Mouse (Mus musculus) stomach, embryonic 14.5 days (tissue): Measurements from ENCODE around the gene Clec16a. TPM values are rescaled to one million over a fixed set of nuclear protein-coding genes. Genes with fewer than 3 reads are reported as not detected.

Experiments used
- ATAC-seq: fragments of 200-750 bp; cut with Nextera tagmentation; 2 replicates; pipeline ENCODE4 v1.8.0; 2017; ENCODE audit warnings: low read depth, moderate TSS enrichment; ENCODE audit not compliant: insufficient number of reproducible peaks, insufficient read depth, low FRiP score
- H3K27ac ChIP-seq: fragments of 300-500 bp; sonication (generic); 2 replicates; pipeline ENCODE4 v1.5.1; 2014; ENCODE audit warnings: mild to moderate bottlenecking, low read length, moderate library complexity, mixed read lengths
- H3K27me3 ChIP-seq: fragments of 300-500 bp; sonication (generic); 2 replicates; pipeline ENCODE4 v1.6.1; 2014; ENCODE audit warnings: low read length, control low read depth, mixed read lengths; ENCODE audit not compliant: control insufficient read depth, insufficient read depth
- H3K36me3 ChIP-seq: fragments of 300-500 bp; sonication (generic); 2 replicates; pipeline ENCODE4 v1.6.1; 2014; ENCODE audit warnings: mild to moderate bottlenecking, control low read depth, low read length, moderate library complexity, mixed read lengths; ENCODE audit not compliant: control insufficient read depth, insufficient read depth
- H3K4me1 ChIP-seq: fragments of 300-500 bp; sonication (generic); 2 replicates; pipeline ENCODE4 v1.6.1; 2014; ENCODE audit warnings: low read length, control low read depth, mixed read lengths; ENCODE audit not compliant: control insufficient read depth, insufficient read depth
- H3K4me2 ChIP-seq: fragments of 300-500 bp; sonication (generic); replicated peaks from 2 replicates; pipeline ENCODE4 v1.6.1; 2014; ENCODE audit warnings: low read depth, low read length, control low read depth
- H3K4me3 ChIP-seq: fragments of 300-500 bp; sonication (generic); 2 replicates; pipeline ENCODE4 v1.5.1; 2014; ENCODE audit warnings: low read depth, low read length, control low read depth
- H3K9ac ChIP-seq: fragments of 300-500 bp; sonication (generic); replicated peaks from 2 replicates; pipeline ENCODE4 v1.6.1; 2014; ENCODE audit warnings: low read depth, mild to moderate bottlenecking, control low read depth, low read length, moderate library complexity, mixed read lengths
- H3K9me3 ChIP-seq: fragments of 300-500 bp; sonication (generic); 2 replicates; pipeline ENCODE4 v1.6.1; 2016; ENCODE audit warnings: low read depth, low read length, control low read depth; ENCODE audit not compliant: control insufficient read depth
- WGBS: fragments of 180-500 bp; shearing (Covaris S2); extraction: QIAGEN DNeasy Blood & Tissue Kit; methylation state at CpG from one replicate; pipeline ENCODE4 v1.1.7; 2014; 5-methylcytosine and 5-hydroxymethylcytosine counted together
- polyA plus RNA-seq: library from polyadenylated mRNA; unstranded; fragments of >200 nt; fragmentation: Nextera tagmentation; extraction: Ambion mirVana; gene quantifications from 2 replicates; pipeline ENCODE4 v1.2.1, GENCODE M21; 2014

The Clec16a gene
- polyA plus RNA-seq, 1 experiment from 2014 or later = 38.9 TPM

GRCm38 (mm10) chr16:10749824-10750223 lies 204.7 kb downstream of the Clec16a start:
- WGBS = 40% methylated on average over 7 of the region's 7 CpGs
- Histone ChIP-seq H3K27ac (no peak overlapping the region), H3K9ac (no peak overlapping the region), H3K4me1 (peaks cover 3% of the 10 kb centered on the region; the same call in 1 of the 2 replicates), H3K9me3 (no peaks in the 10 kb centered on the region), H3K4me3 (no peak overlapping the region), H3K36me3 (no peaks in the 10 kb centered on the region), H3K4me2 (no peak overlapping the region), H3K27me3 (no peaks in the 10 kb centered on the region)
- peak; percentile 70 for ATAC-seq

DNA sequence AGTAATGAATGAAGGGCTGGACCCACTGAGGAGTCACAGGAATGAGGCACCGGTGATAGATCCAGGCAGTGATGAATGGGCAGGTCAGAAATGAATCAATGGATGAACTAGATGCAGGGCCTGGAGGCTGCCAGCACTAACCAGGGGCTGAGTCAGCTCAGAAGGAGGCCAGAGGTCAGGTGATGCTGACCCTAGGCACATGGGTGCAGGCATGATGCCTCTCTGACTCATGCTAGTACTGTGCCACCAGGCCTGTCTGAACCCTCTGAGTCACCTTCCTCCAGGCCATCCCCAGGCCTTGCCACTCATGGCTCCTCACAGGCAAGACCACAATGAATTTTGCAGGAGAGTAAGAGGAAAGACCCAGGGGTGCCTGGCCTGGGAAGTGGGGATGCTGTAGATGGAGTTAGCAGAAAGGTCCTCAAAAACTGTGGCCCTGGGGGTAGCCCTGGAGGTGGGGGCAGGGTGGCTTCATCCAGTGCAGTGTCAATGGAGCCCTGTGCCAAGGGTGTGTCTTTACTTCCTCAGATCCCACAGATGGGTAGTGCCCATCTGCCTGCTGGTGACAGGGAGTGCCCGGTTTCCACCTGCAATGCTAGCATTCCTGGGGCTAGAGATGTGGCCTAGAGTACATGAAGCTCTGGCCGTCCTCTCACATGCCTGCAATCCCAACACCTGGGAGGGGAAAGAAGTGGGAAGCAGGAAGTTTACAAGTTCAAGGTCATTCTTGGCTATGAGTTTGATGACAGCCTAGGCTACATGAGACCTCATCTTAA lies 209.6 kb downstream of the Clec16a start:
- Histone ChIP-seq H3K27me3 (no peaks in the 10 kb centered on the region), H3K27ac (no peak overlapping the region)
- 74% methylated on average over 3 of the region's 3 CpGs for whole genome bisulfite sequencing

DNA sequence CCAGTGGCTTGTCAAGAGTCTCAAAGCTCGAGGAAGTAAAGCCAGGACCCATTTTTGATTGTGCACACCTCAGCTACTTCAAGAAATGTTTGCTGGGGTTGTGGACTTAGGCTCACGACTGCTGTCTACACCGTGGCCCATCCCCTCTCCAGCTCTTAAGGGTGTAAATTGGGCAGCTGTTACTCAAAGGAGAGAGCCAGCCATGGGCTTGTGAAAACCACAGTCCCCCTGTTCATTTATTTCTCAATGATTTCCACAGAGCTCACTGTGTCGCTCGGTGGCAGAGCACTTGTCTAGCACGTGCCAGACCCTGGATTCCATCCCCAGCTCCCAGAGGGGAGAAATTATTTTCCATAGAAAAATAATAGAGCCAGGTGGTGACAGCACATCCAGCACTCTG lies 211.0 kb downstream of the Clec16a start:
- Histone ChIP-seq H3K36me3 (no peaks in the 10 kb centered on the region), H3K9ac (no peak overlapping the region), H3K27me3 (no peaks in the 10 kb centered on the region), H3K27ac (no peak overlapping the region), H3K9me3 (no peaks in the 10 kb centered on the region), H3K4me1 (no peaks in the 10 kb centered on the region), H3K4me3 (no peak overlapping the region), H3K4me2 (no peak overlapping the region)
- no peak for ATAC-seq
- WGBS = 64% methylated on average over 6 of the region's 6 CpGs

More for the DNA sequence above, 209.6 kb downstream of the Clec16a start:
- no peaks in the 10 kb centered on the region for H3K36me3 ChIP-seq
- no peak for ATAC-seq
- H3K4me2 ChIP-seq = no peak overlapping the region
- H3K4me3 ChIP-seq = no peak overlapping the region
- no peak overlapping the region for H3K9ac ChIP-seq
- no peaks in the 10 kb centered on the region for H3K9me3 ChIP-seq
- no peaks in the 10 kb centered on the region for H3K4me1 ChIP-seq

DNA sequence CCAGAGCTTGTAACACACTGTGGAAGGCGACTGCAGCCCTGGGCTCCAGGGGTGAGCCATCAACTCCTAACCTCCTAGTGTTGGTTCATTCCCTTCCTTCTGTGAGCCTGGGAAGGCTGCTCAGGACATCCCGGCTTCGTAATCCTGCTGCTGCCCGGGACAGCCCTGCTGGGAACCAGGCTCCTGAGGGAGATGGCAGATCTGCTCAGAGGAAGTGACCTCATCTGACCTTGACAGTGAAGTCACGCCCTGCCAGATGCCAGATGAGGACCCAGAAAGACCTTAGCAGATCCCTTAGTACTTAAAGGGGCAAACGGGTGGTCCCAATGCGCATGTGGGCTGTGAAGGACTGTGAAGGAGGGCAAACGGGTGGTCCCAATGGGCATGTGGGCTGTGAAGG lies 216.0 kb downstream of the Clec16a start:
- no peak overlapping the region for H3K4me2 ChIP-seq
- ATAC-seq = no peak
- no peaks in the 10 kb centered on the region for H3K27me3 ChIP-seq
- H3K4me1 ChIP-seq = peaks cover 7% of the 10 kb centered on the region; the same call in 1 of the 2 replicates
- no peaks in the 10 kb centered on the region for H3K36me3 ChIP-seq
- no peak overlapping the region for H3K27ac ChIP-seq
- no peaks in the 10 kb centered on the region for H3K9me3 ChIP-seq
- 77% methylated on average over 8 of the region's 8 CpGs for WGBS
- H3K4me3 ChIP-seq = no peak overlapping the region
- H3K9ac ChIP-seq = no peak overlapping the region

- Histone ChIP-seq H3K4me1 (peaks cover 7% of the 10 kb centered on the region; the same call in 1 of the 2 replicates), H3K36me3 (no peaks in the 10 kb centered on the region), H3K9ac (no peak overlapping the region), H3K4me2 (no peak overlapping the region), H3K4me3 (no peak overlapping the region), H3K9me3 (no peaks in the 10 kb centered on the region), H3K27ac (no peak overlapping the region), H3K27me3 (no peaks in the 10 kb centered on the region)
- WGBS = 65% methylated on average over 5 of the region's 5 CpGs
- no peak for ATAC-seq
These were observed 217.5 kb downstream of the Clec16a start for GRCm38 (mm10) chr16:10762569-10763180.

GRCm38 (mm10) chr16:10763540-10764264 lies 218.6 kb downstream of the Clec16a start:
- WGBS = 44% methylated on average over 6 of the region's 6 CpGs

DNA sequence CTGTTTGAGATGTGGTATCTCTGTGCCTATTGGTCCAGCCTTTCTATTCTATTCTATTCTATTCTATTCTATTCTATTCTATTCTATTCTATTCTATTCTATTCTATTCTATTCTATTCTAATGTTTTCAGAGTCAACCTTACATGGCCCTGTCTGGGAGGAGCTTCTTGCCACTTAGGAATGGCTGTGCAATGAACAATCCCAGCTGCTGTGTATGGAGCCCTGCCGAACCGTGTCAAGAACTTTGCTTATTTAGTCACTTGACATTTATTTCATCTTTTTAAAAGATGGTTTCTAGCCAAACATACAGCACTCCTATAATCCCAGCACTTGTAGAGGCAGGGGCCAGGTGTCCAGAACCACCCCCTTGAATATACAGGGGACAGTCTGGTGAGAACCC lies 219.2 kb downstream of the Clec16a start:
- no peaks in the 10 kb centered on the region for H3K36me3 ChIP-seq
- no peak; the same call in 1 of the 2 replicates for ATAC-seq
- peaks cover 7% of the 10 kb centered on the region; the same call in 1 of the 2 replicates for H3K4me1 ChIP-seq
- 11% methylated on average over 2 of the region's 2 CpGs for whole genome bisulfite sequencing
- H3K27ac ChIP-seq = no peak overlapping the region
- H3K9ac ChIP-seq = no peak overlapping the region
- H3K4me2 ChIP-seq = no peak overlapping the region
- no peak overlapping the region for H3K4me3 ChIP-seq
- no peaks in the 10 kb centered on the region for H3K9me3 ChIP-seq
- H3K27me3 ChIP-seq = no peaks in the 10 kb centered on the region

More at GRCm38 (mm10) chr16:10763540-10764264, 218.6 kb downstream of the Clec16a start:
- Histone ChIP-seq H3K27me3 (no peaks in the 10 kb centered on the region), H3K9ac (no peak overlapping the region), H3K36me3 (no peaks in the 10 kb centered on the region), H3K4me1 (peaks cover 7% of the 10 kb centered on the region; the same call in 1 of the 2 replicates), H3K9me3 (no peaks in the 10 kb centered on the region), H3K4me3 (no peak overlapping the region), H3K4me2 (no peak overlapping the region), H3K27ac (no peak overlapping the region)
- no peak for ATAC-seq

- H3K9me3 ChIP-seq = no peaks in the 10 kb centered on the region
- H3K9ac ChIP-seq = no peak overlapping the region
- no peak; the same call in 1 of the 2 replicates for ATAC-seq
- 53% methylated on average over 4 of the region's 4 CpGs for WGBS
- H3K4me3 ChIP-seq = no peak overlapping the region
- H3K36me3 ChIP-seq = no peaks in the 10 kb centered on the region
- no peak overlapping the region for H3K4me2 ChIP-seq
- H3K27ac ChIP-seq = no peak overlapping the region
- H3K4me1 ChIP-seq = peaks cover 7% of the 10 kb centered on the region; the same call in 1 of the 2 replicates
- no peaks in the 10 kb centered on the region for H3K27me3 ChIP-seq
These were observed 222.0 kb downstream of the Clec16a start for GRCm38 (mm10) chr16:10767158-10767557.
